Mouse (Mus musculus): Measurements from ENCODE around the gene Park7. TPM values are rescaled to one million over a fixed set of nuclear protein-coding genes. Genes with fewer than 3 reads are reported as not detected.
A peak's percentile ranks its signal among the peaks of the same experiment; 100 is the strongest.

Gene Park7
- polyA plus RNA-seq, 1 experiment from 2014 or later = 362 TPM

- Histone ChIP-seq H3K27me3 (ENCODE audit: control insufficient read depth, insufficient read depth, low read length) (no peaks in the 10 kb centered on the region), H3K27ac (ENCODE audit: low read length) (no peak overlapping the region), H3K9me3 (replicated peaks; ENCODE audit: control insufficient read depth, low read length) (no peaks in the 10 kb centered on the region), H3K36me3 (ENCODE audit: control insufficient read depth, insufficient read depth, low read length) (peaks cover 31% of the 10 kb centered on the region), H3K4me3 (replicated peaks; ENCODE audit: low read length) (no peak overlapping the region), H3K9ac (ENCODE audit: low read length) (no peak overlapping the region), H3K4me1 (ENCODE audit: control insufficient read depth, insufficient read depth, low read length) (no peaks in the 10 kb centered on the region), H3K4me2 (ENCODE audit: low read depth, low read length) (no peak overlapping the region)
- ATAC-seq (ENCODE audit: insufficient read depth, low FRiP score) = no peak
- 83% methylated on average over 12 of the region's 12 CpGs for WGBS
These were observed 12.2 kb downstream of the Park7 start for GRCm38 (mm10) chr4:150902062-150902461.

DNA sequence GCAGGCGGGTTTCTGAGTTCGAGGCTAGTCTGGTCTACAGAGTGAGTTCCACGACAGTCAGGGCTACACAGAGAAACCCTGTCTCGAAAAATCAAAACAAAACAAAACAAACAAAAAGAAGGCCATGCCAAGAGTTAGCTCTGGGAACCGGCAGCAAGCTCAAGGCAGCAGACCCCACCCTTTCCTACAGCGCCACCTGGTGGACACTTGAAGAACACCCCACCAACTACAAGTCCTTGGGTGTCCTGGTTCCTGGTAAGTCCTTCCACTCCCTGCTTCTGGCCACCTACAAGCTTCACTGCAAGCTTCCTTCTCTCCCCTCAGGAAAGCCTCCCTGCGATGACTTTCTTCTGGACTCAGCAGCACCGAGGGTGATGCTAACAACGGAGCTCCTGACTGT is 12.6 kb downstream of the Park7 start:
- no peaks in the 10 kb centered on the region for H3K9me3 ChIP-seq (replicated peaks; ENCODE audit: control insufficient read depth, low read length)
- H3K4me1 ChIP-seq (ENCODE audit: control insufficient read depth, insufficient read depth, low read length) = no peaks in the 10 kb centered on the region
- H3K36me3 ChIP-seq (ENCODE audit: control insufficient read depth, insufficient read depth, low read length) = peaks cover 32% of the 10 kb centered on the region
- no peak overlapping the region for H3K9ac ChIP-seq (ENCODE audit: low read length)
- H3K4me2 ChIP-seq (ENCODE audit: low read depth, low read length) = no peak overlapping the region
- WGBS = 55% methylated on average over 9 of the region's 9 CpGs
- no peak overlapping the region for H3K27ac ChIP-seq (ENCODE audit: low read length)
- no peaks in the 10 kb centered on the region for H3K27me3 ChIP-seq (ENCODE audit: control insufficient read depth, insufficient read depth, low read length)
- ATAC-seq (ENCODE audit: insufficient read depth, low FRiP score) = no peak
- H3K4me3 ChIP-seq (replicated peaks; ENCODE audit: low read length) = no peak overlapping the region

DNA sequence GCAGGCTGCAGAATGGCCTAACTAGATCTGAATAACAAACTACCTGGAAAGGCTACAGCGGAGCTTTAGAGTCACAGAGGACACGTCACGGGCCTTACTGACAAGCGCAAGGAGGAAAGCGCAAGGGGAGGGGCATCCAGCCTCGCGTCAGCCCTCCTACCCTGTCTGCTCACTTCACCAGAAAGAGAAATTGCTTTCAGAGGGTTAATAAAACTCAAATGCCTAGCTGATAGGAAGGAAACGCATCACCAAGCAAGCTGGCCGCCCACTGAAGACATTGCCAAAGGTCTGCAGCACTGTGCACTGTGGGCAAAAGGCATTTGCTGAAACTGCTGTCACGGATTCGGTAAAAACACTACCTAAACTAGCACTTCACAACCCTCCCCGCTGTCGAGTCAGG is 13.8 kb downstream of the Park7 start:
- no peak overlapping the region for H3K4me2 ChIP-seq (ENCODE audit: low read depth, low read length)

GRCm38 (mm10) chr4:150898716-150899365 is 15.4 kb downstream of the Park7 start:
- WGBS = 59% methylated on average over 13 of the region's 13 CpGs
- Histone ChIP-seq H3K4me3 (replicated peaks; ENCODE audit: low read length) (no peak overlapping the region), H3K9ac (ENCODE audit: low read length) (no peak overlapping the region), H3K36me3 (ENCODE audit: control insufficient read depth, insufficient read depth, low read length) (peaks cover 29% of the 10 kb centered on the region), H3K27ac (ENCODE audit: low read length) (no peak overlapping the region), H3K27me3 (ENCODE audit: control insufficient read depth, insufficient read depth, low read length) (no peaks in the 10 kb centered on the region), H3K9me3 (replicated peaks; ENCODE audit: control insufficient read depth, low read length) (no peaks in the 10 kb centered on the region), H3K4me1 (ENCODE audit: control insufficient read depth, insufficient read depth, low read length) (0 out of 2 replicates have a peak, but pooled peaks cover 6% of the 10 kb centered on the region), H3K4me2 (ENCODE audit: low read depth, low read length) (no peak overlapping the region)
- ATAC-seq (ENCODE audit: insufficient read depth, low FRiP score) = no peak; the same call in 1 of the 2 replicates

More for the DNA sequence above, 13.8 kb downstream of the Park7 start:
- no peak overlapping the region for H3K27ac ChIP-seq (ENCODE audit: low read length)
- peaks cover 31% of the 10 kb centered on the region for H3K36me3 ChIP-seq (ENCODE audit: control insufficient read depth, insufficient read depth, low read length)
- no peaks in the 10 kb centered on the region for H3K4me1 ChIP-seq (ENCODE audit: control insufficient read depth, insufficient read depth, low read length)
- no peak overlapping the region for H3K9ac ChIP-seq (ENCODE audit: low read length)
- no peak overlapping the region for H3K4me3 ChIP-seq (replicated peaks; ENCODE audit: low read length)
- no peak for ATAC-seq (ENCODE audit: insufficient read depth, low FRiP score)
- no peaks in the 10 kb centered on the region for H3K9me3 ChIP-seq (replicated peaks; ENCODE audit: control insufficient read depth, low read length)
- H3K27me3 ChIP-seq (ENCODE audit: control insufficient read depth, insufficient read depth, low read length) = no peaks in the 10 kb centered on the region
- WGBS = 91% methylated on average over 13 of the region's 13 CpGs

DNA sequence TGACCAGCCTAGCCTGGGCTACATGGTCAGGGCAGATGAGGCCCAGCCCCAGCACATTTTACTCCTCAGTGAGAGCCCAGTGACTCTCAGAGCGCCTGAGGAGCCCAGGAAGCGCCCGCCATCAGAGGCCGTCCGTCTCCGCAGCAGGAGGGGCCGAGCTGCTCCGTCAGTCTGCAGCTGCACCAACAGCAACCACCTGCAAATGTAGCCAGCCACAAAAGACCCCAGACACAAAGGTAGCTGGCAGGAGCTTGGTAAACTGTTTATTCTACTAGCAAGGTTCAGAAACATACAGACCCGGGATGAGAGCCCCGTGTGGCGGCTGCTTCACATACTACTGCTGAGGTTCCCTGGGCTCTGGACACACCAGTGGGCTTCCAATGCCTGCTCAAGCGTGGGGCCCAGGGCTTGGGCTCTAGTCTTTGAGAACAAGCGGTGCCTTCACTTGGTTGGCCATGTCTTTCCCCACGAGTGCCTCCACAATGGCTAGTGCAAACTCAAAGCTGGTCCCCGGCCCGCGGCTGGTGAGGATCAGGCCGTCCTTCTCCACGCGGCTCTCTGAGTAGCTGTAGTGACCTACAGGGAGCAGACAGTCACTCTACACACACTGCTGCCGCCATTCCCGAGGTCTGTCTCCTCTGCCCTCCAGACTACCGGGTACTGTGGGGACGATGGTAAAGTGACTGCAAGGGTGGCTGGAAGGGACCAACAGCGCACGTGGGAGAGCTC is 17.2 kb downstream of the Park7 start:
- no peak for ATAC-seq (ENCODE audit: insufficient read depth, low FRiP score)
- 91% methylated on average over 26 of the region's 26 CpGs for whole genome bisulfite sequencing
- Histone ChIP-seq H3K4me1 (ENCODE audit: control insufficient read depth, insufficient read depth, low read length) (0 out of 2 replicates have a peak, but pooled peaks cover 6% of the 10 kb centered on the region), H3K4me3 (replicated peaks; ENCODE audit: low read length) (no peak overlapping the region), H3K4me2 (ENCODE audit: low read depth, low read length) (no peak overlapping the region), H3K27me3 (ENCODE audit: control insufficient read depth, insufficient read depth, low read length) (no peaks in the 10 kb centered on the region), H3K9me3 (replicated peaks; ENCODE audit: control insufficient read depth, low read length) (no peaks in the 10 kb centered on the region), H3K27ac (ENCODE audit: low read length) (no peak overlapping the region), H3K36me3 (ENCODE audit: control insufficient read depth, insufficient read depth, low read length) (peaks cover 15% of the 10 kb centered on the region; the same call in 1 of the 2 replicates), H3K9ac (ENCODE audit: low read length) (no peak overlapping the region)

- Histone ChIP-seq H3K36me3 (ENCODE audit: control insufficient read depth, insufficient read depth, low read length) (peaks cover 12% of the 10 kb centered on the region; the same call in 1 of the 2 replicates), H3K4me3 (replicated peaks; ENCODE audit: low read length) (no peak overlapping the region), H3K9ac (ENCODE audit: low read length) (no peak overlapping the region), H3K27me3 (ENCODE audit: control insufficient read depth, insufficient read depth, low read length) (no peaks in the 10 kb centered on the region), H3K4me1 (ENCODE audit: control insufficient read depth, insufficient read depth, low read length) (0 out of 2 replicates have a peak, but pooled peaks cover 6% of the 10 kb centered on the region), H3K27ac (ENCODE audit: low read length) (no peak overlapping the region), H3K4me2 (ENCODE audit: low read depth, low read length) (no peak overlapping the region), H3K9me3 (replicated peaks; ENCODE audit: control insufficient read depth, low read length) (no peaks in the 10 kb centered on the region)
- no peak for ATAC-seq (ENCODE audit: insufficient read depth, low FRiP score)
- 56% methylated on average over 8 of the region's 8 CpGs for WGBS
These were observed 19.3 kb downstream of the Park7 start for GRCm38 (mm10) chr4:150894718-150895501.

DNA sequence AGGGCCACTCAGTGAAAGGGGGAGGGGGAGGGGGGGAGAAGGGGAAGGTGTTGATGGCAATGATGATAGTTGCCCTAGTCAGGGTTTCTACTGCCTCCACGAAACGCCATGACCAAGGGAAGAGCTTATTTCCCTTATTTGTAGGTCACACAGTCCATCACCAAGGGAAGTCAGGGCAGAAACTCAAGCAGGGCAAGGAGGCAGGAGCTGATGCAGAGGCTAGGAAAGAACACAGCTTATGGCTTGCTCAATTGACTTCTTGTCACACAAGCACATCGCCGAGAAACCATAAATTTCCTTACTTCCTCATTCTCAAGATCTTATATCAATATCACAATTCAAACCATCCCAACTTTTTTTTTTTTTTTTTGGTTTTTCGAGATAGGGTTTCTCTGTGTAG is 22.9 kb downstream of the Park7 start:
- H3K4me1 ChIP-seq (ENCODE audit: control insufficient read depth, insufficient read depth, low read length) = peaks cover 10% of the 10 kb centered on the region
- H3K27ac ChIP-seq (ENCODE audit: low read length) = no peak overlapping the region
- H3K9me3 ChIP-seq (replicated peaks; ENCODE audit: control insufficient read depth, low read length) = no peaks in the 10 kb centered on the region
- H3K36me3 ChIP-seq (ENCODE audit: control insufficient read depth, insufficient read depth, low read length) = 0 out of 2 replicates have a peak, but pooled peaks cover under 1% of the 10 kb centered on the region
- no peak for ATAC-seq (ENCODE audit: insufficient read depth, low FRiP score)
- H3K4me3 ChIP-seq (replicated peaks; ENCODE audit: low read length) = no peak overlapping the region
- H3K27me3 ChIP-seq (ENCODE audit: control insufficient read depth, insufficient read depth, low read length) = no peaks in the 10 kb centered on the region
- WGBS = 65% methylated on average over 5 of the region's 5 CpGs
- H3K9ac ChIP-seq (ENCODE audit: low read length) = no peak overlapping the region
- H3K4me2 ChIP-seq (ENCODE audit: low read depth, low read length) = no peak overlapping the region

DNA sequence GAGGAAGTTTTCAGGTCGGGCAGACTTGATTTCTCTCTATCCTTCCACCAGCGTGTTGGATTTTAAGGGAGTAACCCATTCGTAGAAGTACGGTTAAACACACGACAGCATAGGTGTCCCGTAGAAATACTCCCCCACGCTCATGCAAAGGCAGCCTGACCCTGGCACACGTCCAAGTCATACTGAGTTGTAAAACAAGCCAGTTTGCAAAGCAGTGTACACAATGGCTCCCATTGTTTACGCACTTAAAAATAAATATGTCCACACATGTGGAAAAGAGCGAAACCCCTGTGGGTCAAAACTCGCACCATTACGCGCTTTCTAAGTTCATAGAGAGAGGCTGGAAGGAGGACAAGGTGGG is 24.3 kb downstream of the Park7 start:
- H3K27me3 ChIP-seq (ENCODE audit: control insufficient read depth, insufficient read depth, low read length) = no peaks in the 10 kb centered on the region
- no peaks in the 10 kb centered on the region for H3K36me3 ChIP-seq (ENCODE audit: control insufficient read depth, insufficient read depth, low read length)
- H3K4me1 ChIP-seq (ENCODE audit: control insufficient read depth, insufficient read depth, low read length) = peaks cover 8% of the 10 kb centered on the region
- WGBS = 26% methylated on average over 13 of the region's 13 CpGs
- H3K4me3 ChIP-seq (replicated peaks; ENCODE audit: low read length) = peak overlapping the region; percentile 7; the same call in 1 of the 2 replicates
- peak; percentile 68; the same call in 1 of the 2 replicates for ATAC-seq (ENCODE audit: insufficient read depth, low FRiP score)
- H3K4me2 ChIP-seq (ENCODE audit: low read depth, low read length) = peak overlapping the region; percentile 47
- no peaks in the 10 kb centered on the region for H3K9me3 ChIP-seq (replicated peaks; ENCODE audit: control insufficient read depth, low read length)
- peak overlapping the region; percentile 75 for H3K27ac ChIP-seq (ENCODE audit: low read length)
- H3K9ac ChIP-seq (ENCODE audit: low read length) = peak overlapping the region; percentile 29; the same call in 1 of the 2 replicates
